Mouse (Mus musculus) midbrain, embryonic 16.5 days (tissue): Measurements from ENCODE around the gene Olfr1496. TPM values are rescaled to one million over a fixed set of nuclear protein-coding genes. Genes with fewer than 3 reads are reported as not detected.
"Not testable (repeated sequence)": the region's sequence is repeated elsewhere in the genome, so short reads cannot be mapped to it uniquely, and the experiment has no call there.

Source experiments
- ATAC-seq: fragments of 200-750 bp; cut with Nextera tagmentation; 2 replicates; pipeline ENCODE4 v1.8.0; 2017; ENCODE audit warnings: moderate TSS enrichment
- H3K27ac ChIP-seq: fragments of 300-500 bp; sonication (generic); 2 replicates; pipeline ENCODE4 v1.5.1; 2014; ENCODE audit warnings: mild to moderate bottlenecking, low read length, mixed read lengths
- H3K27me3 ChIP-seq: fragments of 300-500 bp; sonication (generic); 2 replicates; pipeline ENCODE4 v1.6.1; 2014; ENCODE audit warnings: low read depth, low read length, mixed read lengths; ENCODE audit not compliant: control insufficient read depth, insufficient read depth
- H3K36me3 ChIP-seq: fragments of 300-500 bp; sonication (generic); 2 replicates; pipeline ENCODE4 v1.6.1; 2014; ENCODE audit warnings: mild to moderate bottlenecking, low read length, moderate library complexity, mixed read lengths; ENCODE audit not compliant: control insufficient read depth, insufficient read depth
- H3K4me1 ChIP-seq: fragments of 300-500 bp; sonication (generic); 2 replicates; pipeline ENCODE4 v1.6.1; 2014; ENCODE audit warnings: mild to moderate bottlenecking, low read length, mixed read lengths; ENCODE audit not compliant: control insufficient read depth, insufficient read depth
- H3K4me2 ChIP-seq: fragments of 300-500 bp; sonication (generic); 2 replicates; pipeline ENCODE4 v1.6.1; 2014; ENCODE audit warnings: mild to moderate bottlenecking, low read length, mixed read lengths
- H3K4me3 ChIP-seq: fragments of 300-500 bp; sonication (generic); 2 replicates; pipeline ENCODE4 v1.5.1; 2014; ENCODE audit warnings: low read depth, mild to moderate bottlenecking, low read length, moderate library complexity, mixed read lengths
- H3K9ac ChIP-seq: fragments of 300-500 bp; sonication (generic); 2 replicates; pipeline ENCODE4 v1.6.1; 2014; ENCODE audit warnings: low read depth, low read length, mixed read lengths
- H3K9me3 ChIP-seq: fragments of 300-500 bp; sonication (generic); replicated peaks from 2 replicates; pipeline ENCODE4 v1.6.1; 2014; ENCODE audit warnings: mild to moderate bottlenecking, low read length, mixed read lengths; ENCODE audit not compliant: control insufficient read depth, poor library complexity, severe bottlenecking
- WGBS: fragments of 180-500 bp; shearing (Covaris S2); extraction: QIAGEN DNeasy Blood & Tissue Kit; methylation state at CpG from one replicate; pipeline ENCODE4 v1.1.7; 2014; 5-methylcytosine and 5-hydroxymethylcytosine counted together
- polyA plus RNA-seq: library from polyadenylated mRNA; unstranded; fragments of >200 nt; fragmentation: Nextera tagmentation; extraction: Ambion mirVana; gene quantifications from 2 replicates; pipeline ENCODE4 v1.2.1, GENCODE M21; 2015

Gene Olfr1496
- not detected in 2 replicates for polyA plus RNA-seq

DNA sequence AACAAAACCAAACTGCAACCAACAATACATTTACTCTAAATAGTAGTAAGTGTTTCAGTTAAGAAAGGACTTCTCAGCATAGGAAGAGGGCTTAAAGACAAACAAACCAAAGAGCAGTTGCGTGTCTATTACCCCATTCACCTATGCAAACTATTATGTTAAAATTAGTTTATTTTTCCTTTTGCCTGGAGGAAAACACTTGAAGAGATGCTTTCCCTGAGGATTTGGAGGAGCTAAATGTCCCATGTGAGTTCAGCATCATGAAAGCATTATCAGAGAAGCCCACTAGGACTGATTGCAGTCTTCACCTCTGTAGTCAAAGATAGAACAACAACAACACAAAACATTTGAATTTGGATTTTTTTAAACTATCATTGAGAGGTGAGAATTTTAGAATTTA, at the start of gene Olfr1496:
Gene Olfr1496, plus strand, starts transcription at position 301 of the 400 bp plus-strand sequence.
- Histone ChIP-seq H3K4me3 (no peak within 1 kb of the TSS), H3K36me3 (no peaks in the 10 kb centered on the region), H3K4me2 (no peak within 1 kb of the TSS), H3K27ac (no peak within 1 kb of the TSS), H3K9ac (no peak within 1 kb of the TSS), H3K27me3 (no peaks in the 10 kb centered on the region), H3K9me3 (no peaks in the 10 kb centered on the region), H3K4me1 (no peaks in the 10 kb centered on the region)
- ATAC-seq: no peak
- 89% methylated on average over 1 of the region's 1 CpGs for WGBS

DNA sequence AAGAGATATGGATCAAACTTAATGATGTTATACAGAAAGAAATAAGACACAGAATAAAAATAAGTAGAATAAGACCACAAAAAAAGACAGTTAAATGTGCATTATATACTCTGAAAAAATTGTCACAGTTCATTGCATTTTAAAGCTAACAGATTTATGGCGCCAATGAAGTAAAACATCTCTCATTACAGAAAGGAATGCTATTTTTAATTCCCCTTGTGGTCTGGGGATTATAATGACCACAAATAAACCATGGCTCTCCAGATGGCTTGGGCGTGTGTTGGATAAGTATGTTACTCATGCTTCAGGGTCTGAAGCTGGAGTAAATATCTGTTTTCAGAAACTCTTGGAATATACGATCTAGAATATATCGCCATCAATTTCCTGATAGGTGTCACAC, 38.2 kb upstream of the Olfr1496 start, which contains the start of gene Olfr1494:
Gene Olfr1494, plus strand, starts transcription at position 301 of the 400 bp plus-strand sequence.
- ATAC-seq: no peak
- H3K9ac ChIP-seq: no peak within 1 kb of the TSS
- H3K4me3 ChIP-seq: no peak within 1 kb of the TSS
- no peaks in the 10 kb centered on the region for H3K36me3 ChIP-seq
- no peak within 1 kb of the TSS for H3K4me2 ChIP-seq
- whole genome bisulfite sequencing: 91% methylated on average over 4 of the region's 4 CpGs
- H3K27me3 ChIP-seq: no peaks in the 10 kb centered on the region
- H3K9me3 ChIP-seq: no peaks in the 10 kb centered on the region
- no peak within 1 kb of the TSS for H3K27ac ChIP-seq
- no peaks in the 10 kb centered on the region for H3K4me1 ChIP-seq

GRCm38 (mm10) chr19:13749366-13749765, 28.3 kb upstream of the Olfr1496 start:
- Histone ChIP-seq H3K9me3 (no peaks in the 10 kb centered on the region), H3K36me3 (no peaks in the 10 kb centered on the region), H3K4me2 (no peak overlapping the region), H3K27me3 (no peaks in the 10 kb centered on the region), H3K4me3 (no peak overlapping the region), H3K9ac (no peak overlapping the region), H3K4me1 (no peaks in the 10 kb centered on the region), H3K27ac (no peak overlapping the region)
- no peak for ATAC-seq
- 94% methylated on average over 1 of the region's 1 CpGs for WGBS

DNA sequence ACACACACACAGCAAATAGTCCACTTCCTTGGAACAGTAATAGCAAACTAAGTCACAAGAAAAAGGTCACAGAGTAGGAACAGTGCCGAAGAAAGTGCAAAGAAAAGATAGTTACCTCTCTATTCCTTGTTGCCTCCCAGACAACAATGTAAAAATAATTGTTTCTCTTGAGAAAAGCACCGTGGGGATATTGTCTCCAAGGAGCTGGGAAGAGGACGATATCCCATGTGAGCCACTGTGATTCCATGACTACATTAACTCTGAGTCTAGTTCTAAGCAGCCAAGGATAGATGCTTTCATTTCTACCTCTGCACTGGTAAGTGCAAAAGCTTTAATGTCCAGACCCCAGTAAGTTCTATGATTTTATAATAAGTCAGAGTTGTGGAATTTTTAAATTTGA, 13.4 kb upstream of the Olfr1496 start, which contains the start of gene Olfr1495:
Gene Olfr1495, plus strand, starts transcription at position 301 of the 400 bp plus-strand sequence.
- no peak within 1 kb of the TSS for H3K9ac ChIP-seq
- H3K36me3 ChIP-seq: no peaks in the 10 kb centered on the region
- H3K4me1 ChIP-seq: no peaks in the 10 kb centered on the region
- no peak within 1 kb of the TSS for H3K4me2 ChIP-seq
- H3K9me3 ChIP-seq: no peaks in the 10 kb centered on the region
- H3K4me3 ChIP-seq: no peak within 1 kb of the TSS
- no peaks in the 10 kb centered on the region for H3K27me3 ChIP-seq
- H3K27ac ChIP-seq: no peak within 1 kb of the TSS
- no peak for ATAC-seq
- 84% methylated on average over 3 of the region's 3 CpGs for WGBS

DNA sequence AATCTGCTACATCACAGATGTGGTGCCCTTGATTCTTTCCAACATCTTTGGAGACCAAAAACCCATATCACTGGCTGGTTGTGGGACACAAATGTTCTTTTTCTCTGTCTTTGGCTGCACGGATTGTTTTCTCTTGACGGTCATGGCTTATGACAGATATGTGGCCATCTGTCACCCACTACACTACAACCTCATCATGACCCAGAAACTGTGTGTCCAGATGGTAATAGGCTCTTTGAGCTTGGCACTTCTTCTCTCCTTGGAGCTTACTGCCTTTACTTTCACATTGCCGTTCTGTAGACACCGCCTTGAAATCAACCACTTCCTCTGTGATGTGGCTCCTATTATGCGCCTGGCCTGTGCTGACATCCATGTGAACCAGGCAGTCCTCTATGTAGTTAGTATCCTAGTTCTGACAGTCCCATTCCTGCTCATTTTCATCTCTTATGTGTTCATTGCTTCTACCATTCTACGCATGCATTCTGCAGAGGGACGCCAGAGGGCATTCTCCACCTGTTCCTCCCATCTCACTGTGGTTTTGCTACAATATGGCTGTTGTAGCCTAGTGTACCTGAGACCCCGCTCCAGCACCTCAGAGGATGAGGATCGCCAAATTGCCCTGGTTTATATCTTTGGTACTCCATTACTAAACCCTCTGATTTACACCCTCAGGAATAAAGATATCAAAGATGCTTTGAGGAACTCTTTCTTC, 9.0 kb upstream of the Olfr1496 start:
- Histone ChIP-seq H3K4me2 (no peak overlapping the region), H3K36me3 (no peaks in the 10 kb centered on the region), H3K27ac (no peak overlapping the region), H3K27me3 (no peaks in the 10 kb centered on the region), H3K4me3 (no peak overlapping the region), H3K4me1 (no peaks in the 10 kb centered on the region), H3K9ac (no peak overlapping the region), H3K9me3 (no peaks in the 10 kb centered on the region)
- 93% methylated on average over 9 of the region's 9 CpGs for WGBS
- no peak for ATAC-seq

- H3K9me3 ChIP-seq: no peaks in the 10 kb centered on the region
- ATAC-seq: no peak
- H3K27me3 ChIP-seq: no peaks in the 10 kb centered on the region
- H3K36me3 ChIP-seq: no peaks in the 10 kb centered on the region
- no peaks in the 10 kb centered on the region for H3K4me1 ChIP-seq
- H3K4me2 ChIP-seq: no peak within 1 kb of the TSS
- H3K4me3 ChIP-seq: no peak within 1 kb of the TSS
- H3K27ac ChIP-seq: no peak within 1 kb of the TSS
- no peak within 1 kb of the TSS for H3K9ac ChIP-seq
Measured at GRCm38 (mm10) chr19:13798102-13798501, 20.4 kb downstream of the Olfr1496 start, which contains the start of gene Olfr1497. Gene Olfr1497, minus strand, starts transcription at chr19:13798202.

GRCm38 (mm10) chr19:13805486-13805885, 27.8 kb downstream of the Olfr1496 start:
- H3K4me1 ChIP-seq, H3K4me2 ChIP-seq, ATAC-seq, H3K4me3 ChIP-seq, H3K36me3 ChIP-seq, H3K27ac ChIP-seq, H3K27me3 ChIP-seq, H3K9ac ChIP-seq, H3K9me3 ChIP-seq: not testable (repeated sequence)
- 74% methylated on average over 1 of the region's 1 CpGs for WGBS

DNA sequence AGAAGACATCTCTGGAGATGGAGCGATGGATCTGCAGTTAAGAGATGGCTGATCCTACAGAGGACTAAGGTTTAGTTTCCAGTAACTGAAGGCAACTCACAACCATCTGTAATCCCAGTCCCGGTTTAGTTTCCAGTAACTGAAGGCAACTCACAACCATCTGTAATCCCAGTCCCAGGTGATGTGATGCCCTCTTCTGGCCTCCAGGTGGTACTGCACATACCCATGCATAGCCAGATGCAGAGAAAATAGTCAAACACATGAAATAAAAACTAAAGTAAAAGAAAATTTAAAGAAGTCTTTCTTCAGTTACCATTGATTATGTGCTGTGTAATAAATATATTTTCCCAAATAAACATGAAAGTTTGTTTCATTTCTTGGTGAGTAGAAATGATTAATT, 35.1 kb downstream of the Olfr1496 start:
- no peaks in the 10 kb centered on the region for H3K4me1 ChIP-seq
- no peak overlapping the region for H3K4me3 ChIP-seq
- no peak overlapping the region for H3K4me2 ChIP-seq
- H3K27ac ChIP-seq: no peak overlapping the region
- H3K9ac ChIP-seq: no peak overlapping the region
- no peaks in the 10 kb centered on the region for H3K9me3 ChIP-seq
- H3K36me3 ChIP-seq: no peaks in the 10 kb centered on the region
- no peaks in the 10 kb centered on the region for H3K27me3 ChIP-seq
- WGBS: 63% methylated on average over 2 of the region's 2 CpGs
- no peak for ATAC-seq

- Histone ChIP-seq H3K36me3 (no peaks in the 10 kb centered on the region), H3K9me3 (no peaks in the 10 kb centered on the region), H3K4me3 (no peak overlapping the region), H3K27ac (no peak overlapping the region), H3K4me1 (no peaks in the 10 kb centered on the region), H3K9ac (no peak overlapping the region), H3K4me2 (no peak overlapping the region), H3K27me3 (no peaks in the 10 kb centered on the region)
- 33% methylated on average over 5 of the region's 5 CpGs for WGBS
- no peak for ATAC-seq
Measured at GRCm38 (mm10) chr19:13818827-13819226, 41.1 kb downstream of the Olfr1496 start.
